Mouse (Mus musculus) forebrain, embryonic 12.5 days (tissue): Measurements from ENCODE around the gene B430306N03Rik. TPM values are rescaled to one million over a fixed set of nuclear protein-coding genes. Genes with fewer than 3 reads are reported as not detected.

ENCODE experiments used
- ATAC-seq: fragments of 200-750 bp; cut with Nextera tagmentation; 2 replicates; pipeline ENCODE4 v1.8.0; 2017; ENCODE audit warnings: moderate TSS enrichment; ENCODE audit not compliant: low FRiP score
- H3K27ac ChIP-seq: fragments of 300-500 bp; sonication (generic); 2 replicates; pipeline ENCODE4 v1.5.1; 2016; ENCODE audit warnings: mild to moderate bottlenecking
- H3K27me3 ChIP-seq: fragments of 300-500 bp; sonication (generic); 2 replicates; pipeline ENCODE4 v1.6.1; 2016; ENCODE audit warnings: mild to moderate bottlenecking
- H3K36me3 ChIP-seq: fragments of 300-500 bp; sonication (generic); replicated peaks from 2 replicates; pipeline ENCODE4 v1.6.1; 2016; ENCODE audit warnings: mild to moderate bottlenecking
- H3K4me1 ChIP-seq: fragments of 300-500 bp; sonication (generic); 2 replicates; pipeline ENCODE4 v1.6.1; 2016
- H3K4me2 ChIP-seq: fragments of 300-500 bp; sonication (generic); 2 replicates; pipeline ENCODE4 v1.6.1; 2016; ENCODE audit warnings: mild to moderate bottlenecking, moderate library complexity
- H3K4me3 ChIP-seq: fragments of 300-500 bp; sonication (generic); replicated peaks from 2 replicates; pipeline ENCODE4 v1.5.1; 2016; ENCODE audit warnings: mild to moderate bottlenecking
- H3K9ac ChIP-seq: fragments of 300-500 bp; sonication (generic); 2 replicates; pipeline ENCODE4 v1.6.1; 2016; ENCODE audit warnings: mild to moderate bottlenecking
- H3K9me3 ChIP-seq: fragments of 300-500 bp; sonication (generic); 2 replicates; pipeline ENCODE4 v1.6.1; 2016
- WGBS: fragments of 180-500 bp; shearing (Covaris S2); methylation state at CpG from one replicate; pipeline ENCODE4 v1.1.7; 2016; 5-methylcytosine and 5-hydroxymethylcytosine counted together
- polyA plus RNA-seq: library from polyadenylated mRNA; unstranded; fragments of >200 nt; fragmentation: Nextera tagmentation; extraction: Ambion mirVana; gene quantifications from 2 replicates; pipeline ENCODE4 v1.2.1, GENCODE M21; 2016

Gene B430306N03Rik
- polyA plus RNA-seq, 1 experiment from 2014 or later: not detected

DNA sequence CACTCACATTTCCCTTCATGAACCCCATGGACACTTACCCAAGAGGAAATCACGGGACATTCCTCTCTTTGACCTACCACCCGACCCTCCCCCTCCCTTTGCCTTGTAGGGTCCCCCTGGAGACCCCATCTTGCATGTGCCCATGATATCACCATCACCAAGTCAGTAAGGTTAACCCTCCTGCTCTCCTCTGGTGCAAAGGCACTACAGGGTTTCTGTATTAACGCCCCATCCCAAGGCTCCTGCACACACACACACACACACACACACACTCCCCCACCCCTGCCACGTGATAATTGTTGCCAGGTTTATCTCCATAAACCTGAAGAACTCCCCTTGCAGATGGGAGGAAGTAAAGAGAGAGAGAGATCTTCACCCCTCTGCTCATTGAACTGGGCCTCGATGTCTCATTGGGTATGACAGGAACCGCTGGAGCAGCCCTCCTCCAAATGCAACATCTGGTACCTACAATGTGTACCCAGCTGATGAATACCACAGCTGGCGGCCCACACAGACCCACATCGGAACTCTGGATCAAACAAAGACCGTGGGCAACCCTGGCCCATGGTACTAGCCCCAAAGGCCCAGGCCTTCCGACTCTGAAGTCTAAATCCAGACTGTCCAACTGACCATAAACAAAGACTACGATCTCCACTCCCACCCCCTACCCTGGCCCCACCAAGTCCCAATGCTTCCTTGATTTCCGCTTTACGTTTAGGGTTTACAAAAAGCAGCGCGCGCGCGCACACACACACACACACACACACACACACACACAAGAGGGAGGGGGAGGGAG lies 34.8 kb upstream of the B430306N03Rik start:
- H3K27ac ChIP-seq: peak overlapping the region; percentile 61
- WGBS: 26% methylated on average over 18 of the region's 18 CpGs
- peak; percentile 64 for ATAC-seq
- no peaks in the 10 kb centered on the region for H3K27me3 ChIP-seq
- peak overlapping the region; percentile 54 for H3K9ac ChIP-seq
- peak overlapping the region; percentile 56 for H3K4me2 ChIP-seq
- H3K9me3 ChIP-seq: no peaks in the 10 kb centered on the region
- H3K4me1 ChIP-seq: peaks cover 11% of the 10 kb centered on the region
- H3K4me3 ChIP-seq: peak overlapping the region; percentile 32
- no peaks in the 10 kb centered on the region for H3K36me3 ChIP-seq

DNA sequence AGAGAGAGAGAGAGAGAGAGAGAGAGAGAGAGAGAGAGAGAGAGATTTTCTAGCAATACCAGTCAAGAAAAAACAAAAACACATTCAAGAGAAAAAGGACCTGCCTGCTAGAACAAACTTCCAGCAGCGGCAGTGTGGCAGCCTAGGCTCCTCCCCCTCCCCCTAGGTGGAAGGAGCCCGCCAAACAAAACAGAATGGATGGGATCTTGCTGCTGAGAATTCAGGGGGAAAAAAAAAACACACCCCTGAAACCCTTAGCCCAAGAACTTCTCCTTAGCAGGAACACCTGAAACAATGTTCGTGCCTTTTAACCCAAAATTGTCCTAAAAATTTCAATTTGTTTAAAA lies 34.2 kb upstream of the B430306N03Rik start:
- WGBS: 1% methylated on average over 3 of the region's 3 CpGs

DNA sequence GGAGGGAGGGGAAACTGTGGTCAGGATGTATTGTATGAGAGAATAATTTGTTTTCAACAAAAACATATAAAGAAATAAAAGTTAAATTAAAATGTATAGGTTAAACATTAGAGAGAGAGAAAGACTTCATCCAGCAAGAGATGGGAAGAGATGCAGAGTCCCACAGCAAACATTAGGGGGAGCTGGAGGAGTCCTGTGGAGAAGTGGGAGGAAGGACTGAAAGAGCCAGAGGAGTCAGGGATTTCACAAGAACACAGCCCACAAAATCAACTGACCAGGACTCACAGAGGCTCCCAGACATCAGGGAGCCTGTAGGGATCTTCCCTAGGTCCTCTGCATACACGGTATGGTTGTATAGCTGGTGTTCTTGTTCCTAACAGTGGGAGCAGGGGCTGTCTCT lies 29.2 kb upstream of the B430306N03Rik start:
- Histone ChIP-seq H3K9me3 (no peaks in the 10 kb centered on the region), H3K4me1 (peaks cover 4% of the 10 kb centered on the region), H3K4me2 (no peak overlapping the region), H3K9ac (no peak overlapping the region), H3K27me3 (no peaks in the 10 kb centered on the region), H3K27ac (no peak overlapping the region), H3K36me3 (no peaks in the 10 kb centered on the region), H3K4me3 (no peak overlapping the region)
- WGBS: 75% methylated on average over 1 of the region's 1 CpGs
- ATAC-seq: no peak

More for the DNA sequence above, 34.2 kb upstream of the B430306N03Rik start:
- H3K27me3 ChIP-seq: no peaks in the 10 kb centered on the region
- H3K9ac ChIP-seq: peak overlapping the region; percentile 54
- H3K4me2 ChIP-seq: peak overlapping the region; percentile 56
- peak overlapping the region; percentile 32 for H3K4me3 ChIP-seq
- H3K27ac ChIP-seq: peak overlapping the region; percentile 61; the same call in 1 of the 2 replicates
- no peaks in the 10 kb centered on the region for H3K9me3 ChIP-seq
- ATAC-seq: peak; percentile 61
- H3K36me3 ChIP-seq: no peaks in the 10 kb centered on the region
- H3K4me1 ChIP-seq: peaks cover 11% of the 10 kb centered on the region

DNA sequence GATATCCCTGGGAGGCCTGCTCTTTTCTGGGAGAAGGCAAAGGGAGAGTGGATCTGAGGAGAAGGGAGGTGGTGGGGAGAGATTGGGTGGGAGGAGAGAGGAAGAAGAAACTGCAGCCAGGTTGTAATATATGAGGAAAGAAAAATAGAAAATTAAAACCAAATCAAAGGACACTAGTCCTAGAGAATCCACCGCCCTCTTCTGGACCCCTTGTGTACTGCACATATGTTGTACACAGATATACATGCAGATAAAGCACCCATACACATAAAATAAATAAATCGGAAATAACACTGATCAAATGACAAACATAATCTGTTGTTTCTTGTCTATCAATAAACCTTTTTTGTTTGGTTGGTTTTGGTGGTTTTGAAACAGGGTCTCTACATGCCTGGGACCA lies 28.7 kb upstream of the B430306N03Rik start:
- Histone ChIP-seq H3K27ac (no peak overlapping the region), H3K36me3 (no peaks in the 10 kb centered on the region), H3K27me3 (no peaks in the 10 kb centered on the region), H3K4me2 (no peak overlapping the region), H3K9me3 (no peaks in the 10 kb centered on the region), H3K4me1 (peaks cover 3% of the 10 kb centered on the region), H3K9ac (no peak overlapping the region), H3K4me3 (no peak overlapping the region)
- ATAC-seq: no peak
- 56% methylated on average over 2 of the region's 2 CpGs for WGBS

DNA sequence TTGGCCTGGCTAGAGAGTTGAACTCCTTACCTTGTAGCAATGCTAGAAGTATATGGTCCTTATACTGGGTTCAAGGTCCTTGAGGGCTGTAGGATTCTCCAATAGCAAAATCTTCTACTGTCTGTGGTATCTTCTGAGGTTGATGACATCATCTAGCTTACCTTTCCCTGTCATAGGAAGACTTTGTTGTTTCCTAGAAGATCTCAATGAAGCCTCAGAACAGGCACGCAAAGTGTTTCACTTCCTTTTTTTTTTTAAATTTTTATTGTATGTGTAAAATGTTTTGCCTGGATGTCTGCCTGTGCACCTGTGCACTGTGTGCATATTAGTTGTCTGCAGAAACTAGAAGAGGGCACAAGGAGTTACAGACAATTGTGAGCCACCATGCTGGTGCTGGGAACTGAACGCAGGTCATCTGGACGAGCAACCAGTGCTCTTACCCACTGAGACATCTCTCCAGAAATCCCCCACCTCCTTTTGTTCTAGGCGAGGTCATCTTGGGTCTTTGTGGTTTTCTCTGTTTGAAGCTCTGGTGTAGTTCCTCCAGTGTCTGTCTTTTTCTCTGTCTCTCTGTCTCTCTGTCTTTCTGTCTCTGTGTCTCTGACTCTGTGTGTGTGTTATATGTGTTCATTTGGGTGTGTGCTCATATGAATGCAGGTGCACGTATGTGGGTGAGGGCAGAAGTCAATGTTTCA lies 22.3 kb upstream of the B430306N03Rik start:
- no peaks in the 10 kb centered on the region for H3K36me3 ChIP-seq
- no peak for ATAC-seq
- no peak overlapping the region for H3K4me2 ChIP-seq
- H3K4me3 ChIP-seq: no peak overlapping the region
- no peaks in the 10 kb centered on the region for H3K9me3 ChIP-seq
- H3K9ac ChIP-seq: no peak overlapping the region
- WGBS: 84% methylated on average over 5 of the region's 5 CpGs
- no peaks in the 10 kb centered on the region for H3K4me1 ChIP-seq
- no peak overlapping the region for H3K27ac ChIP-seq
- H3K27me3 ChIP-seq: 0 out of 2 replicates have a peak, but pooled peaks cover 6% of the 10 kb centered on the region

DNA sequence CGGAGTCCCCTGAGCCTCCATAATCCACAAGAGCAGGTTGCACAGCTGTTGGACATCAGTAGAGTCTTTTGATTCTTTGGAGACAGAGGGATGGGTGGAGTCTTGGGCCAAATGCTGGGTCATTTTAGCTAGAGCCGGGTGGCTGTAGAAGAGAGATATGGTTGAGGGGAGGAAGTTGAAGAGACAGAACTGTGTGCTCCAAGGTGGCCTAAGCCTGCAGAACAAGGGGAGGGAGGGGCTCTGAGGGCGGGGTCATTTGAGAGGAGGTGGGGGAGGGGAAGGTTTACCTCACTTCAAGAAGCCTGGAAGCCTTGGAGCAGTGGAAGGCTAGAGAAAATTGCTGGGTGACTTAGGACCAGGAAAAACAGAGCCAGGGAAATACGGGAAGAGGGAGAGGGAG lies 16.7 kb upstream of the B430306N03Rik start, which contains the start of gene Treml2:
TSS of gene Treml2 (plus strand) at position 296 of the 400 bp plus-strand sequence.
- Histone ChIP-seq H3K9ac (no peak within 1 kb of the TSS), H3K27ac (no peak within 1 kb of the TSS), H3K9me3 (no peaks in the 10 kb centered on the region), H3K4me2 (no peak within 1 kb of the TSS), H3K4me1 (no peaks in the 10 kb centered on the region), H3K27me3 (0 out of 2 replicates have a peak, but pooled peaks cover 7% of the 10 kb centered on the region), H3K36me3 (no peaks in the 10 kb centered on the region), H3K4me3 (no peak within 1 kb of the TSS)
- 35% methylated on average over 3 of the region's 4 CpGs for WGBS
- no peak for ATAC-seq

DNA sequence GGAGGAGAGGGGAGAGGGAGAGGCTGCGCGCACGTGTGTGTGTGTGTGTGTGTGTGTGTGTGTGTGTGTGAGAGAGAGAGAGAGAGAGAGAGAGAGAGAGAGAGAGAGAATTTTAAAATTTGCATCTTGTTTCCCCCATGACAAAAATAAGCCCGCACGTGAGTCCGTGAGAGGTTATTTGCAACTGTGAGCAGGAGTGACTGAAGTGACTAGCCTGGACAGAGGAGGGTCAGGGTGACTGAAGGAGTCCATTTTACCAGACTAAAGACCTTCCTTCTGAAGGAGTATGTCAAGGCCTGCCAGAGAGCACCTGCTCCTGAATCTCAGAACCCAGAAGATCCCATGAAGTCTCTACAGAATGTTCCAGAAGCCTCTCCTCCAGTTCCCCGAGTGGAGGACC lies 16.2 kb upstream of the B430306N03Rik start:
- 51% methylated on average over 7 of the region's 7 CpGs for WGBS
- no peak overlapping the region for H3K4me3 ChIP-seq
- no peak overlapping the region for H3K9ac ChIP-seq
- H3K9me3 ChIP-seq: no peaks in the 10 kb centered on the region
- no peaks in the 10 kb centered on the region for H3K4me1 ChIP-seq
- 0 out of 2 replicates have a peak, but pooled peaks cover 7% of the 10 kb centered on the region for H3K27me3 ChIP-seq
- no peak overlapping the region for H3K4me2 ChIP-seq
- no peak overlapping the region for H3K27ac ChIP-seq
- H3K36me3 ChIP-seq: no peaks in the 10 kb centered on the region
- no peak for ATAC-seq

DNA sequence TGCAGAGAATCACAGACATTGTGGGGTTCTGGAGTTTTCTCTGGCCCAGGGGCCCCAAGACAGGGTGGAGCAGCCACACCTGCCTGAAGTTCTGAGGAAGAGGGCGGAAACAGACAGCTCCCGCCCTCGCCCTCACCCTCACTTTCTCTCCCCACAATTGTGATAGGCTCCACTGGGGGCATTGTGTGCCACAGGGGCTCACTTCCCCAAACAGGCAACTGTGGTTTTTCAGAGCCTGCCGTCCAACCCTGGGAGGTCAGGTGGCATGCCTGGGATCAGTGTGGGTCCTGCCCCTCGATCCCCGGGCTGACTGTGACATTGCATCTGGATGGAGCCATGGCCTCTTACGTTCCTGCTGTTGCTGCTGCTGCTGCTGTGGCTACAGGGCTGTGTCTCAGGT lies 15.7 kb upstream of the B430306N03Rik start:
- H3K4me1 ChIP-seq: no peaks in the 10 kb centered on the region
- no peak overlapping the region for H3K4me3 ChIP-seq
- H3K4me2 ChIP-seq: no peak overlapping the region
- H3K36me3 ChIP-seq: no peaks in the 10 kb centered on the region
- no peaks in the 10 kb centered on the region for H3K9me3 ChIP-seq
- H3K27ac ChIP-seq: no peak overlapping the region
- H3K9ac ChIP-seq: no peak overlapping the region
- WGBS: 74% methylated on average over 7 of the region's 7 CpGs
- no peak for ATAC-seq
- 0 out of 2 replicates have a peak, but pooled peaks cover 7% of the 10 kb centered on the region for H3K27me3 ChIP-seq

DNA sequence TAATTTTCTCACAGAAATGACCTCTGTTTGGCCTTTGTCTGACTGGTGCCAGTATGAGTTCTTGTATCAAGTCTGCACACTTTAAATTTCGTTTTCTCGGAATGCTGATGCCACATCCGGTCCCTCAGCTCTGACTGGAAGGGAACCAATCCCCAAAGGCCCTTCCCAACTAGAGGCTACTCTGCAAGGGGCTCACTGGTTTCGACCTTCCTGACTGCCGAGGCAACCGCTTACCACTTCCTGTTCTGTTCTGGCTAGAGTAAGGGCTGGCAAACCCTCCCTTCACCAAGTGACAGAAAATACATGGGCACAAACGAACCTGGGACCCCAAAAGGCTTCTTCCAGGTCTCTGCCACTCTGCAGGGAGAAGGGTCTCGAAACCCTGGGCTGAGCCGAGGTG lies 15.1 kb upstream of the B430306N03Rik start:
- 82% methylated on average over 9 of the region's 9 CpGs for WGBS
- Histone ChIP-seq H3K27me3 (0 out of 2 replicates have a peak, but pooled peaks cover 7% of the 10 kb centered on the region), H3K4me1 (no peaks in the 10 kb centered on the region), H3K9ac (no peak overlapping the region), H3K36me3 (no peaks in the 10 kb centered on the region), H3K4me3 (no peak overlapping the region), H3K27ac (no peak overlapping the region), H3K9me3 (no peaks in the 10 kb centered on the region), H3K4me2 (no peak overlapping the region)
- ATAC-seq: no peak

DNA sequence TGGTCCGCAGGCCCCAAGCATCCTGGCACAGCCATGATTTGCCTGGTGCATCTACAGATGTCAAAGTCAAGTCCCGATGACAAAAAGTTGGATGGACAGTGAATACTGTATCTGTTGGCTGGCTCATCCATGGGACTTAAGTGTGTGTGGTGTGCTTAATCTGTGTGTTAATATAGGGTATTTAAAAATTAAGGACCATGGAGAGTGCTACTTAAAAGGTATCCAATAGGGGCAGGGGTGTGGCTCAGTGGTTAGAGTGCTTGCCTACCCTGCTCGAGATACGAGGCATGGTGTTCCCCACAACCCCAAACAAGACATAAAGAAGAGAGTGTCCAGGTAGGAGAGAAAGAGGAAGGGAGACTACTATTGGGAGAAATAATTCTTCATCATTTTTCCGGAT lies 14.1 kb upstream of the B430306N03Rik start:
- H3K36me3 ChIP-seq: no peaks in the 10 kb centered on the region
- 94% methylated on average over 5 of the region's 5 CpGs for WGBS
- H3K9ac ChIP-seq: no peak overlapping the region
- no peak for ATAC-seq
- no peak overlapping the region for H3K27ac ChIP-seq
- no peak overlapping the region for H3K4me3 ChIP-seq
- H3K4me1 ChIP-seq: no peaks in the 10 kb centered on the region
- 0 out of 2 replicates have a peak, but pooled peaks cover 7% of the 10 kb centered on the region for H3K27me3 ChIP-seq
- no peaks in the 10 kb centered on the region for H3K9me3 ChIP-seq
- no peak overlapping the region for H3K4me2 ChIP-seq

DNA sequence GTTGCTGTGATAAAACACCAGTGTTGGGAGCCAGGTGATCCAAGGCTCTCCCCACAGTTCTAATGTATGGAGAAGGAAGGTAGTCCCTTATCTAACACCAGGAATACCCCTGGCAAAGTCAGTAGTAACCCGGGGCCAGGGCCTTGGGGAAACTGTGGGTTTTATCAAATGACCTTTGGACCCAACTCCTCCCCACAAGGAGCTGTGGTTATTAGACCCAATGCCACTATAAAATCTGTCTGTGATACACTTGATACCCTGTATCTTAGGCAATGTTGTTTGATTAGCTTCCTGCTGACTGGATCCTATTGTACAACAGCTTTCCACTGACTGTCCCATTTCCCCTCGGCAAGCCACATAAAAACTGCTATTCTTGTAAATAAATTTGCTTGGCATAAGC lies 3.8 kb upstream of the B430306N03Rik start:
- no peak overlapping the region for H3K4me3 ChIP-seq
- no peaks in the 10 kb centered on the region for H3K36me3 ChIP-seq
- H3K4me1 ChIP-seq: no peaks in the 10 kb centered on the region
- H3K9ac ChIP-seq: no peak overlapping the region
- H3K4me2 ChIP-seq: no peak overlapping the region
- no peaks in the 10 kb centered on the region for H3K9me3 ChIP-seq
- H3K27ac ChIP-seq: no peak overlapping the region
- ATAC-seq: no peak
- no peaks in the 10 kb centered on the region for H3K27me3 ChIP-seq
- 88% methylated on average over 2 of the region's 2 CpGs for WGBS

DNA sequence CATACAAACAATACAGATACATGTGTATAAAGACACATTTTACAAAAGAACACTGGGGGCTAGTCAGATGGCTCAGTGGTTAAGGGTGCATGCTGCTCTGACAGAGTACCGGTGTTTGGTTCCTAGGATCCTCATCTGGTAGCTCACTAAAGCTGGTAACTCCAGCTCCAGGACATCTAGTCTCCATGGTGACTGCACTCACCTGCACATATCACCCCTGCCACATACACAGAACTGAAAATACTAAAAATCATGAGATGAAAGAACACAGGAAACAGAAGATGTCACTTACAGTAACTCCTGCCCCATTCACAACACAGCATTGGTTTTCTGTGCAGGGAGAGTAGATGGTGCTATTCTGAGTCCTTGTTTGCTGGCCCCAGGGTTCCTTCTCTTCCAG lies 2.7 kb downstream of the B430306N03Rik start:
- Histone ChIP-seq H3K9ac (no peak overlapping the region), H3K4me1 (no peaks in the 10 kb centered on the region), H3K27me3 (no peaks in the 10 kb centered on the region), H3K4me2 (no peak overlapping the region), H3K27ac (no peak overlapping the region), H3K9me3 (no peaks in the 10 kb centered on the region), H3K36me3 (no peaks in the 10 kb centered on the region), H3K4me3 (no peak overlapping the region)
- ATAC-seq: no peak
- 81% methylated on average over 1 of the region's 1 CpGs for WGBS
